Mouse (Mus musculus) heart, postnatal 0 days (tissue): ENCODE measurements around the gene Vmn2r7.

Experiments used
- CTCF ChIP-seq: IDR thresholded peaks from 2 replicates; pipeline ENCODE4 v1.5.1; 2016; ENCODE audit warnings: antibody characterized with exemption, control low read depth, low read depth
- EP300 ChIP-seq: IDR thresholded peaks from 2 replicates; pipeline ENCODE4 v1.6.1; 2016; ENCODE audit warnings: antibody characterized with exemption, low read depth

DNA sequence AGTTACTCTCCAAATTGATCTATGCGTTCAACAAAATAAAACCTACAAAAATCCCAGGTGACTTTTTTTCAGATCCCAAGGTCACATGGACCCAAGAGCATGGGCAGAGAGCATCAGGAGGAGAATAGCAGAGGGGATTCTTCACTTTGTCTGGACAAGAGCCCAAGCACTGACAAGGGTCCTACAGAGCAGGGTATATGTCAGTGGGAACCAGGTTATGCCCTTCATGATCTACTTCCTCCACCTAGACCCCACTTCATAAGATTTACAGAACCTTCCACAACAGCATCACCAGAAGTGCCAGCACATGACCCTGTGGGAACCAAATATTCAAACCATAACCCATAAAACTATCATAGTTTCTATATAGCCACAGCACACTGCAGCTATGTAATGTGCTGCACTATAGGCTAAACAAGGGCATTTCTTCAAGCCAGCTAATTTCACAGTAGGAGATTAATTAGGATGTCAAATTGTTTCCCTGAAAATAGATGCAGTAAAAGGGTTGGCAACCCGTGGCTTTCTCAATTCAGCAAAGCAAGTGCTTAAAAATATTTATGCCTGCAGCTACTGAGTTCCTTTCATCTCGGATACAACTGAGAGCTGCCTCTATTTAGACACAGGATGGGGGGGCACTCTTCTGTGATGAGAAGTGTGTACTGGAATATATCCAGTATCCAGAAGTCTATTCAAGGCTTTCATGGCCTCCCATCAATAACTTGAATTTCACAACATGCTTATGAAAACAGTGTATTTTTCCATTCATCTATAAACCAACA is 33.8 kb upstream of the Vmn2r7 start:
- no peak for TF ChIP-seq CTCF
- TF ChIP-seq EP300, result no peak
